Mouse (Mus musculus): Measurements from ENCODE around the gene Dhfr.
A peak's percentile ranks its signal among the peaks of the same experiment; 100 is the strongest.
"Not testable (repeated sequence)": the region's sequence is repeated elsewhere in the genome, so short reads cannot be mapped to it uniquely, and the experiment has no call there.

The Dhfr gene

GRCm38 (mm10) chr13:92354456-92355271, at the start of gene Dhfr, which contains the start of gene Msh3:
Gene Dhfr, plus strand, starts transcription at chr13:92354726.
Gene Msh3, minus strand, starts transcription at chr13:92355003.
- DNase-seq = peak; percentile 98

DNA sequence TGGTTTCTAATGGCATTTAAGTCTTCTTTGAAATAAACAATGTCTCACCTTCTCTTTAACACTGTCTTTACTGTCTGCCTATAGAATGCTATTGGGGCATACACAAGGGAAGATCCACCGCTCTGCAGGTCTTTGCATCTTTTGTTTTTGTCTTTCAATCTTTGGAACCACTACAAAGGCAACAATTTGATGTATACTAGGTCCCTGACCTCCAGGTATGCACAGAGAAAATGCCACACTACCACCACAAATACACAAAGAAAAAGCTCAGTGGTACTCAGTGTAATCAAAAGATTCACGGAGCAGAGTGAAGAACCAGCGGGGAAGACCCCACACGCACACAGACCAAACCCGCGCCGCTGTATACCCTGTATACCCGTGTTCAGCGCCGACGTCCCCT, 48.8 kb upstream of the Dhfr start, which contains the start of gene Gm20379:
Gene Gm20379, plus strand, starts transcription at position 301 of the 400 bp plus-strand sequence.
- no peak for DNase-seq

DNA sequence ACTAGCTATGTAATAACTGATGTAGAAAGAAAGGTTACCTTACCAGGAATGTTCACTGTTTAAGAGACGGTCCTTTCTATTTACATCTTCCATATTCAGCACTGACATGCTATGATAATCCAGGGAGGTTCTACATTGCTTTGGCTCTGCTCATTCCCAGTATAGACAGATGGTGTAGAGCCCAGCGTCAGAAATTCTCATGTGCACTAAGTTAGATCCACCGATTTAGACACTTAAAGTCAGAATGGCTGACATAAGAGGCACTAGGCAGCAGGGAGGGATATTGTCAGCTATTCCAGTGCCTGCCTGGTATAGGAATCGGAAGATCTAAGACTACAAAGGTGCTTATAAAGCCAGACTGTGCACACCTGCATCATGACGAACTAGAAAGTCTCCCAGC, 39.9 kb upstream of the Dhfr start:
- DNase-seq = no peak

DNA sequence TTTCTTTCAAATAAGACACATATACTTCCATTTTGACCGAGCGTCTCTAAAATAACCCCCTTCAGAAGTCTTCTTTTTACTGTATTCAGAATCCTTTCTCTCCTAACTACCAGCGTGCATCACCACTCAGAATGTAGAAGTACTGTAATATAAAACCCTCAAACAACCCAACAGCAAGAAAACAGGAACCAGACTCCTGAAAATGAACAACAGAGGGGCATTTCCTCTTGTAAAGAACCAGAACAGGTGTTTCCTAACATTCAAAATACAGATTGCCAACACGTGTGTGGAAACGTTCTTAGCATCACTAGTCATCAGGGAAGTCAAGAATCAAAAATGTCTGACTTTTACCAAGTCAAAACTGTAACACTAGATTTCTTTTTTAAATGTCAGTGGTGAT, 33.8 kb upstream of the Dhfr start:
- DNase-seq = no peak

DNA sequence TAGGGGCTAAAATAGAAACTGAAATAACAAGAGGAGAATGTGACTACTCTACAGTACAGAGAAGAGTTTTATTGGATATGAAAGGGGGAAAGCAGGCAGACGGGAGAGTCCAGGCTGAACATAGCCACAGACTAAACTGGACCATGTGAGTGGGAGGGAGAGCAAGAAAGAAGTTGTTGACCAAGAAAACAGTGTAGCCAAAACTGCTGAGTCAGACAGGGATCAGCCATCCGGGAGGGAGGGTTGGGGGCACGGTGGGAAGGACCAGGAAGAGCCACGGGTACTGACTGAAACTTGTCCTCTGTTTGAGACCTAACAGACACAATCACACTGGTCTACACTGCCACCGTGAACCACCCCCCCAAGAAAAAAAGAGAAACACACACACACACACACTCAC, 28.5 kb upstream of the Dhfr start:
- no peak for DNase-seq

- DNase-seq = no peak
These were observed 26.5 kb upstream of the Dhfr start for GRCm38 (mm10) chr13:92328000-92328399.

DNA sequence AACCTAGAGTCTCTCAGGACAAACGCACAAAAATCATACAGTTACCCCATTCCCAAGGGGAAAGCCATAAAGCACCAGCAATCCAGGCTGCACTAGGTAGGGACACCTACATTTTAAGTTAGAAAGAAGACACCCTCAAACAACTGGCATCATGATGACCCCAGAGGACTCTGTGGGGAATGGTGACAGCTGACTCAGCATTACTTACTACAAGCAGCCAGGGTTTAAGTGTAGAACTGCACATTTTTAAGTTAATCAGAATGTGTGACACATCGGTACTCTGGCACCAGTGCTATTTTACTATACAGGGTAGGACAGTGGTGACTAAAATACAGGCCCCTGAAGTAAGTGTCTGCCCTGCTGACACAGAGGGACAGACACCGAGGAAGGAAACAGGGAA, 23.9 kb upstream of the Dhfr start:
- DNase-seq = no peak

- DNase-seq = no peak
These were observed 22.2 kb upstream of the Dhfr start for GRCm38 (mm10) chr13:92332103-92332879.

- DNase-seq = no peak
These were observed 17.7 kb upstream of the Dhfr start for GRCm38 (mm10) chr13:92336857-92337256.

DNA sequence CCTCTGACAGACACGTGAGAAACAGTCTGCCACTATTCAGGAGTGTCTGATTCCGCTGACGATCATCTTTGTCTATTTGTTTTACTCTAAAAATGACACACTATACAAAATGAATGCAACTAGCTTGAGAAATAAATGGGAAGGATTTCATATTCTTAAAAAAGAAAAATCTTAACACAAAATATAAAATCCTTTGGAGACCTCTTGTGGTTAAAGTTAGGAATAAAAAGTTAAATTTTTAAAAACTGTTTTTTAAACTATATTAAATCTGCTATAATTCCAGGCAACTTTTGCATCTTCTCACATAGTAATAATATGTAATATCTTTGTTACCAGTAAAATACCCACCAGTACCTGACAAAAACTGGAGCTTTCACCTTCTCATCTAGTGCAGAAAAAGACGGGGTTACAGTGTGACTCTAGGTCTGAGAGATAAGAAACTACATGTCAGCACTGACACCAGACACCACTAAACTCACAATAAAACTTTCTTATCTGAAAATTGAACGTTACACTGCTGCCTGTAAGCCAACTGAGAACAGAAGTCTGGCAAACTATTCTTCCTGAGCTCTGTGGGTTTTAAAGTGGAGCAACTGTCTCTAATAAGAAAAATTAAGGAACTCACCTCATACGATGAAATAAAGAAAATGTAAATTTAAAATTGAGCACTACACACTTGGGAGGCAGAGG, 16.6 kb upstream of the Dhfr start:
- no peak for DNase-seq

DNA sequence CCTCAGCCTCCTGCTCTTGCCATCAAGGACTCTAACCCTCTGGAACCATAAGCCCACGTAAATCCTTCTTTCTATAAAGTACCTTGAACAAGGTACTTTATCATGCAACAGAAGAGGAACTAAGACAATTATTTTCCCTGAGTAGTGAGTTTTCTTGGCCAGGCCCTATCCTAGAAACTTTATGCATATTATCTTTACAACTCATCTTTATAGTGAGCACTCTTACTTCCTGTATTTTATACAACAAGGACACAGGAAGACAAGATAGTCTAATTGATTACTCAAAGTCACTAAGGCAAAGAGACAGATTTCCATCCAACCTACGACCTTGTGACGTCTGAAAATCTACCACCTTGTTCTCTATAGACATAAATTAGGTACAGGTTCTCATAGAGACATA, 14.7 kb upstream of the Dhfr start:
- DNase-seq = no peak

DNA sequence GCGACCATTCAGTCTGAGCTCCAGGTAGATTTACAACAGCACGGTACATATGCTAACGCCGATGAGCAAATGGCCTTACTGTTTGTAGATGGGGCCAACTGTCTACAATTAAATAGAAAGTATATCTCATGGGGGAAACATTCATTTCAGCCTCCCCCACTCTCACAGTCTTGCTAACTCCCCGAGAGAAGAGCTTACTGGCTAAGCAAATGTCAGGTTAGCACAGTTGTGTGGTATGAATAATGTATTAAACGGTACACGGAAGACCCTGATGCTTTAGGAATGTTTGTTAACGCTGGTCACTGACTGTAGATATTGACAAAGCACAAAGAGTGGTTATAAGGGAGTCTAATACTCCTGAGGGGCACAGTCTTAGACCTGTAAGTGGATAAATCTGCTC, 10.5 kb upstream of the Dhfr start:
- DNase-seq = no peak

GRCm38 (mm10) chr13:92346338-92346737, 8.2 kb upstream of the Dhfr start:
- DNase-seq = no peak

DNA sequence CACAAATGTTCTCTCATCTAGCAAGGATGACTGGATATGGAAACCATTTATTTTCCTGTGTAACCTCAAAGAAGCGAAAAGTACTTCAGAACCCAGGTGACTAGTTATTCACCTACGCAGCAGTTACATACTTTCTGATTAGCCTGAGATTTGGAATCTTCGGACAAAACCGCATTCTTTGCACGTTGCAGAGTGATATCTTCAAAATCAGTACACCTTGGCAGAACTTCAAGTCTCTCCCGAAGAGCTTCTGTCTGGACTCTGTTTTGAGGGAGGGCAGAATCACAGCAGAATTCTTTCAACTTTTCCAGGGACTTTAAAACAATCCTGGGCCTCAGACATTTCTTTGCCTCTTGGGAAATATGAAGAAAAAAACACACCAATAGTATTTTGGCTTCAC, 3.4 kb upstream of the Dhfr start:
- no peak for DNase-seq

GRCm38 (mm10) chr13:92353956-92354355, 570 bp upstream of the Dhfr start:
- DNase-seq = no peak

DNA sequence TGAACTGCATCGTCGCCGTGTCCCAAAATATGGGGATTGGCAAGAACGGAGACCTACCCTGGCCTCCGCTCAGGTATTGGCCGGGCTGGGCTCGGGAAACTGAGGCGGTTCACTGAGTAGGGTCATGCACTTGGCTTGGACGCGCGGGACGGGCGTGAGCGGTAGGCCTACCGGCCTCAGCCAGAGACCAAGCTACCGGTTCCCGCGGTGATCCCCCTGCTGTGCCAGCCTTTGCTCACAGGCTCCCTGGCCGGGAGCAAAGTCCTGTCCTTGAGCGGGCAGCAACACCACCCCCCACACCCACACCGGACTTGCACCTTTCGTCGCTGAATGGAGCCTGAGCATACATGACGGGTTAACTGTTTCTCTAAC, 732 bp downstream of the Dhfr start:
- DNase-seq = no peak

DNA sequence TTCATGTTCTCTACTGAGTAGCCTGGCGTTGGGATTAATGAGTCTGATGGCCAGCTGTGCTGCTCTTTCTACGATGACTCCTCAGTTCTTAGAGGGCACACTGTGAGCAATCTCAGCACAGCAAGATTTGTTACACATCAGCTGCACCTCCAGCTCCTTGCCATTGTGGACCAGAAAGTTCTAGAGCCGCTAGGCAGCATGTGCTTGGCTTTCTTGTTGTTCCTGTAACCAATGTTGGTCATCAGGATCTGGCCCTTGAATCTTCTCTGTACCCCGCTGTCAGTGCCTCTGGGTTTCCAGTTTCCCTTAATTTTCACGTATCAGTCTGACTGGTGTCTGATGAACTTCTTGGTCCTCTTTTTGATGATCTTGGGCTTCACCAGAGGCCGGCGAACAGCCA, 1.9 kb downstream of the Dhfr start:
- DNase-seq = no peak

- no peak for DNase-seq
These were observed 3.1 kb downstream of the Dhfr start for GRCm38 (mm10) chr13:92357644-92358043.

GRCm38 (mm10) chr13:92361609-92362008, 7.1 kb downstream of the Dhfr start:
- DNase-seq = no peak

DNA sequence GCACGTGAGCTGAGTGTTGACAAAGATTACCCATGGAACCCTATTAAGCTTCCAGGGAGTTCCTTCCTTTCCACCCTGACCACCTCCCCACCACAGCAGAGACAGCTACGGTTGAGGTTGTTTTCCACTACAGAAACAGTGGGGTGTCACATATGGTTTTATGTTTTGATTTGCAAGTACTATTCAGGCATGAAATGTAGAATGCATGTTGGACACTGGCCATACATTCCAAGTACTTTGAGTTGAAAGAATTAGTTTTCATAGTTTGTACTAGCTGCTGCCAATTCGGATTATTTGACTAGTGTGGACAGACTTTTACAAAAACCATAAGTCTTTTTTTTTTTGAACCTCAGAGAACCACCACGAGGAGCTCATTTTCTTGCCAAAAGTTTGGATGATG, 10.8 kb downstream of the Dhfr start:
- no peak for DNase-seq

DNA sequence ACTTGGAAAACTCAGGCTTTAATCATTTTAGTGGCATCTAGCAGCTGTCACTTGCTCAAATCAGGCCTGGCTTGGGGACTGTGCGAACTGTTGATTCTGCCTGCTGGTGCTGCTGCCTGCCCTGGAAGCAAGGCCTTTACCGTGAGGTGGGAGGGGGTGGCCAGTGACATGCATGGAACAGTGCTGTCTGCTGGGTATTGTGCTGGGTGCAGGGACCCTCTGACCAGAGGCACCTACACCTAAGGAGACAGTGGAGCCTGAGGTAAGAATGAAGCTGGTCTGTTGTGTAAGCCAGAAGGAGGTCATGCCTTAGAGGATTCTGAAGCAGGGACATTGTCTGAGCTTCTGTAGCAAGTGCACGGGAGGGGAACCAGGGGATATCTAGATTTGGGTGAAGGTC, 16.3 kb downstream of the Dhfr start:
- DNase-seq = no peak

DNA sequence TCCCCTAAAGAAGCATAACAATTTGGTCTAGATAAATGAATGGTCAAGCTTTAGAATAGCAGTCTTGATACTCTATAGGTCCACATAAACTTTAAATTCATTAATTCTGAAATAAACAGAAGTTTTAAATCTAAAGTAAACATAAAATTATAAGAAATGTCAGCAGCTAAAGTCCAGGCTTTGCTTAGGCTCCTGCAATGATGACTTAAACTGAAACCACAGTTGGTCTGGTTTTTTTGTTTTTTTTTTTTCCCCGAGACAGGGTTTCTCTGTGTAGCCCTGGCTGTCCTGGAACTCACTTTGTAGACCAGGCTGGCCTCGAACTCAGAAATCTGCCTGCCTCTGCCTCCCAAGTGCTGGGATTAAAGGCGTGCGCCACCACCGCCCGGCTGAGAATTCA, 16.9 kb downstream of the Dhfr start:
- DNase-seq = not testable (repeated sequence)

DNA sequence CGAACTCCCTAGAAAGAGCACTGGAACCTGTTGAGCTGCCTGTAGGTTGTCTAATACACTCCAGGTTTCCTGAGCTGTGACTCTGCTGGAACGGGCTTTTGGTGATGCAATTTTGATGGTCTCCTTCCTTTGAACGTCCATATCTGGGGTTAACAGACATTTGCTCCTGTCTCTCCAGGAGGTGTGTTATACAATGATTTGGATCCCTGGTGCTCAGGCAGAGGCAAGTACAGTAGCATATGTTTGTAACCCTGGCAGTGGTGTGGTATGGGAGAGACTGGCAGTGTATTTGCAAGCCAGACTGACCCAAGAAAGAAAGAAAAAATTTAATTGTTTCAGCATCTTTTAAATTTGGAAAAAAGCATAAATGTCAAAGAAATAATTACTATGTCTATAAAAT, 32.8 kb downstream of the Dhfr start:
- DNase-seq = no peak
